Mouse (Mus musculus): ENCODE results near the gene Obscn.

The Obscn gene

GRCm38 (mm10) chr11:59058025-59058424 lies 78.2 kb downstream of the Obscn start:
- no peak for DNase-seq (ENCODE audit: low read depth)

- no peak for DNase-seq (ENCODE audit: low read depth)
These were observed 85.2 kb downstream of the Obscn start for GRCm38 (mm10) chr11:59051031-59051430.

GRCm38 (mm10) chr11:59044703-59045330 lies 91.4 kb downstream of the Obscn start:
- DNase-seq (ENCODE audit: low read depth) = no peak

GRCm38 (mm10) chr11:59029003-59029402 lies 107.2 kb downstream of the Obscn start:
- DNase-seq (ENCODE audit: low read depth) = no peak

GRCm38 (mm10) chr11:59026411-59026810 lies 109.8 kb downstream of the Obscn start:
- no peak for DNase-seq (ENCODE audit: low read depth)

- DNase-seq (ENCODE audit: low read depth) = no peak
These were observed 121.2 kb downstream of the Obscn start for GRCm38 (mm10) chr11:59015052-59015451.

GRCm38 (mm10) chr11:59002327-59003079 lies 133.7 kb downstream of the Obscn start:
- no peak for DNase-seq (ENCODE audit: low read depth)

- no peak for DNase-seq (ENCODE audit: low read depth)
These were observed 135.6 kb downstream of the Obscn start for GRCm38 (mm10) chr11:59000635-59001034.

GRCm38 (mm10) chr11:58999830-59000229 lies 136.4 kb downstream of the Obscn start:
- no peak for DNase-seq (ENCODE audit: low read depth)

- DNase-seq (ENCODE audit: low read depth) = no peak
These were observed 137.0 kb downstream of the Obscn start for GRCm38 (mm10) chr11:58999158-58999557.

GRCm38 (mm10) chr11:58997541-58997940 lies 138.7 kb downstream of the Obscn start:
- no peak for DNase-seq (ENCODE audit: low read depth)

- DNase-seq (ENCODE audit: low read depth) = no peak
These were observed 140.3 kb downstream of the Obscn start for GRCm38 (mm10) chr11:58995807-58996370.

GRCm38 (mm10) chr11:58995061-58995806 lies 141.0 kb downstream of the Obscn start:
- DNase-seq (ENCODE audit: low read depth) = no peak

GRCm38 (mm10) chr11:58994337-58994826 lies 141.8 kb downstream of the Obscn start:
- DNase-seq (ENCODE audit: low read depth) = no peak

GRCm38 (mm10) chr11:58993091-58993670 lies 143.0 kb downstream of the Obscn start:
- DNase-seq (ENCODE audit: low read depth) = no peak

GRCm38 (mm10) chr11:58991911-58992310 lies 144.3 kb downstream of the Obscn start:
- DNase-seq (ENCODE audit: low read depth) = no peak

- no peak for DNase-seq (ENCODE audit: low read depth)
These were observed 145.4 kb downstream of the Obscn start for GRCm38 (mm10) chr11:58990794-58991193.

GRCm38 (mm10) chr11:58990141-58990540 lies 146.1 kb downstream of the Obscn start:
- no peak for DNase-seq (ENCODE audit: low read depth)

- DNase-seq (ENCODE audit: low read depth) = no peak
These were observed 147.0 kb downstream of the Obscn start for GRCm38 (mm10) chr11:58989166-58989565.

GRCm38 (mm10) chr11:58985299-58985917 lies 150.8 kb downstream of the Obscn start:
- no peak for DNase-seq (ENCODE audit: low read depth)

GRCm38 (mm10) chr11:58984657-58985056 lies 151.5 kb downstream of the Obscn start:
- no peak for DNase-seq (ENCODE audit: low read depth)
